Mouse (Mus musculus) stomach, embryonic 16.5 days (tissue): ENCODE measurements at regions not wholly inside any gene's neighbourhood (a gene's known extent, or its start where the extent isn't known, plus 50 kb on each side); places are given as distances from the start of the nearest gene placed in this dataset.
A peak's percentile ranks its signal among the peaks of the same experiment; 100 is the strongest.

Source experiments
- ATAC-seq: fragments of 200-750 bp; cut with Nextera tagmentation; 2 replicates; pipeline ENCODE4 v1.8.0; 2017; ENCODE audit warnings: moderate number of reproducible peaks, moderate TSS enrichment; ENCODE audit not compliant: insufficient read depth, low FRiP score
- H3K27ac ChIP-seq: fragments of 300-500 bp; sonication (generic); 2 replicates; pipeline ENCODE4 v1.5.1; 2014; ENCODE audit warnings: low read length
- H3K27me3 ChIP-seq: fragments of 300-500 bp; sonication (generic); 2 replicates; pipeline ENCODE4 v1.6.1; 2014; ENCODE audit warnings: low read length, control low read depth, mixed read lengths; ENCODE audit not compliant: control insufficient read depth, insufficient read depth
- H3K36me3 ChIP-seq: fragments of 300-500 bp; sonication (generic); 2 replicates; pipeline ENCODE4 v1.6.1; 2014; ENCODE audit warnings: low read length; ENCODE audit not compliant: control insufficient read depth, insufficient read depth
- H3K4me1 ChIP-seq: fragments of 300-500 bp; sonication (generic); 2 replicates; pipeline ENCODE4 v1.6.1; 2014; ENCODE audit warnings: low read length, control low read depth, mixed read lengths; ENCODE audit not compliant: control insufficient read depth, insufficient read depth
- H3K4me2 ChIP-seq: fragments of 300-500 bp; sonication (generic); 2 replicates; pipeline ENCODE4 v1.6.1; 2014; ENCODE audit warnings: low read depth, low read length, mixed read lengths
- H3K4me3 ChIP-seq: fragments of 300-500 bp; sonication (generic); replicated peaks from 2 replicates; pipeline ENCODE4 v1.5.1; 2014; ENCODE audit warnings: mild to moderate bottlenecking, low read length
- H3K9ac ChIP-seq: fragments of 300-500 bp; sonication (generic); 2 replicates; pipeline ENCODE4 v1.6.1; 2014; ENCODE audit warnings: low read length
- H3K9me3 ChIP-seq: fragments of 300-500 bp; sonication (generic); replicated peaks from 2 replicates; pipeline ENCODE4 v1.6.1; 2016; ENCODE audit warnings: low read length, control low read depth; ENCODE audit not compliant: control insufficient read depth
- WGBS: fragments of 180-500 bp; shearing (Covaris S2); extraction: QIAGEN DNeasy Blood & Tissue Kit; methylation state at CpG from one replicate; pipeline ENCODE4 v1.1.7; 2014; 5-methylcytosine and 5-hydroxymethylcytosine counted together

DNA sequence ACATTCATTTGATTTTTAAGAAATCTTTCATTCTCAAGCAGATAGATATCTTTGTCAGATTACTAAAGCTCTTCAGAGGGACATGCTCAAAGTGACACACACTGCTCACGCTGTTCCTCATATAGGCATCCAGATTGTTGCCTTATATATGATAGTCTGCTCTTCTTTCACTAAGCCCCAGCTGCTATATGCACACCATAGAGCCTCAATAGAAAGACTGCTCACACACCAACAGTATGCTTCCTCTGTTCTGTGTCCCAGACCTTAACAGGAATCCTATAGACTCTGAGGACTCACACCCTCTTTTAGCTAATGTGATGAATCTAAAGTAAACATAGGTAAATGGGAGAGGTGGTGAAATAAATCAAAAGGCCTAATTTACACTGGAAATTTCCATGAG, 561.8 kb downstream of the Smarca1 start:
- Histone ChIP-seq H3K4me2 (no peak overlapping the region), H3K4me1 (no peaks in the 10 kb centered on the region), H3K9ac (no peak overlapping the region), H3K27me3 (no peaks in the 10 kb centered on the region), H3K27ac (no peak overlapping the region), H3K36me3 (no peaks in the 10 kb centered on the region), H3K9me3 (no peaks in the 10 kb centered on the region), H3K4me3 (no peak overlapping the region)
- ATAC-seq, result no peak
- WGBS, result 70% methylated on average over 1 of the region's 1 CpGs

DNA sequence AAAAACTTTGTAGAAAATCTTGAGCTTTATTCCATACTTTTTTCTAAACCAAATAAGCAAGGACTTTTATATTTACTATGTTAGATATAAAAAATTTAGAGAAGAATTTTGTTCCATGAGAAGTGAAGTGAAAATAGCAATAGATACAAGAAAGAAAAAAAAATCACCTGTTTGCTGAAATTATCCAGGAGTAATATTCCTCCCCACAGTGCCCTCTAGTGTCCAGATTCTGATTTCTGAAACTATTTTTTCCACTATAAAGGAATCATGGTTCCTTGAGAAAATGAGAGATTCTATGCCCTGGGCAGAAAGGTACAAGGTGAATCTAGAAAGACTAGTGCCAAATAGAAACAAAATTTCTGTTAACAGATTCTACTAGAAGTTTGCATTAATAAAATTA, 564.0 kb downstream of the Smarca1 start:
- Histone ChIP-seq H3K27me3 (no peaks in the 10 kb centered on the region), H3K9me3 (no peaks in the 10 kb centered on the region), H3K4me1 (no peaks in the 10 kb centered on the region), H3K4me3 (no peak overlapping the region), H3K9ac (no peak overlapping the region), H3K36me3 (no peaks in the 10 kb centered on the region), H3K4me2 (no peak overlapping the region), H3K27ac (no peak overlapping the region)
- no peak for ATAC-seq

DNA sequence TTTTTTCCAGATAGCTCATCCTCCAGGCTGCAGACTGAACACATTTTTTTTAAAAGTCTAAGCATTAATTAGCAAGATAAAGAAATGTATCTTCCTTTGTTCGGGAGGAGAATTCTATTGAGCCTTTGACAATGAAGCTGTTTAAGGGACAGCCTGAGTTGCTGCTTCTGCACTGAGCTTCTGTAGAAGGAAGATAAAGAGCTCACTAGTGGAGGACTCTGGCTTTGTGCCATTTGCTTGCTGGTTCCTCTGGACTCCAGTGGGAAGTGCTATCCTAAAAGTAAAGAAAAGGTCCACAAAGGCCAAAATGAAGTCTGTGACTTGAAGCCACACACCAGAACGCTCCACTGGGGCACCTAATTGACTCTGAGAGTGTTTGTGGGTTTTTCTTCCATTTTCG, 577.0 kb downstream of the Smarca1 start:
- Histone ChIP-seq H3K27ac (no peak overlapping the region; the same call in 1 of the 2 replicates), H3K4me2 (no peak overlapping the region), H3K9me3 (no peaks in the 10 kb centered on the region), H3K9ac (no peak overlapping the region), H3K36me3 (no peaks in the 10 kb centered on the region), H3K4me1 (no peaks in the 10 kb centered on the region), H3K27me3 (no peaks in the 10 kb centered on the region), H3K4me3 (no peak overlapping the region)
- ATAC-seq, result no peak
- WGBS, result 56% methylated on average over 3 of the region's 3 CpGs

DNA sequence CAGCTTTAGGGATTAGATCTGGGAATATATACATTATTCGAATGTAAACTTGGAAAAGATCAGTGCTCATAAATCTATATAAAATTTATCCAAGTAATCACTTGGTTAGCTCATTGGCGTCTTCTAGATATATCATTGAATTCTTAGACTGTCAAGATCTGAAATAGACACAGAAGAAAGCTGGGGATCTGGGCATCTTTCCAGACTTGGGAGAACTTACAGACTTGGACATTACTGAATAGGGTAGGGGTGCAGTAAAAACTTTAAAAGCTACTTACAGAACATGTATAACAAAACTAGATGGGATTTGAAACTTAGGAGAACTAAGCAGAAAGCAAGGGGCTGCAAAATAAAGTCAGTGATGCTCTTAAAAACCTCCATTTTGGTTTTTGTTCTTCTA, 585.6 kb downstream of the Smarca1 start:
- Histone ChIP-seq H3K27me3 (no peaks in the 10 kb centered on the region), H3K4me3 (no peak overlapping the region), H3K4me1 (no peaks in the 10 kb centered on the region), H3K27ac (no peak overlapping the region), H3K36me3 (no peaks in the 10 kb centered on the region), H3K9ac (no peak overlapping the region), H3K4me2 (no peak overlapping the region), H3K9me3 (no peaks in the 10 kb centered on the region)
- 43% methylated on average over 2 of the region's 2 CpGs for WGBS
- peak; percentile 74; the same call in 1 of the 2 replicates for ATAC-seq

DNA sequence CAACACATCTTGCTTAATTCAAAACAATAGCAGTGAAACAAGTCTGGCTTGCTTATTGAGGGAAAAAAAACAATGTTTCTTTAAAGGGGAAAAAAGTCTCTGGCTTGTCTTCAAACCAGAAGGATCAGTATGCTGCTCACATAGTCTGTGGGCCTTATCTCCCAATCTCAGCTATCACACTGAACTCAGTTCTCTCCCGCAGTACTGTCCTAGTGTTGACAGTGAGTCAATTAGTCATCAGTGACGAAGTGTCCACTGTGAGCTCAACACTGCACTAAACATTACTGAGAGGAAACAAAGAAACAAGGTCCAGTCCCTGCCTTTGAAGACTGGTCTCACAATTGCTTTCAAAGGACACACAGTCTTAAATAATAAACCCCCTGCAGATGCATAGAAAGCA, 589.2 kb downstream of the Smarca1 start:
- ATAC-seq, result no peak
- Histone ChIP-seq H3K4me1 (no peaks in the 10 kb centered on the region), H3K4me3 (no peak overlapping the region), H3K27ac (no peak overlapping the region), H3K9me3 (no peaks in the 10 kb centered on the region), H3K36me3 (no peaks in the 10 kb centered on the region), H3K27me3 (no peaks in the 10 kb centered on the region; the same call in 1 of the 2 replicates), H3K4me2 (no peak overlapping the region), H3K9ac (no peak overlapping the region)
- 21% methylated on average over 2 of the region's 2 CpGs for WGBS

DNA sequence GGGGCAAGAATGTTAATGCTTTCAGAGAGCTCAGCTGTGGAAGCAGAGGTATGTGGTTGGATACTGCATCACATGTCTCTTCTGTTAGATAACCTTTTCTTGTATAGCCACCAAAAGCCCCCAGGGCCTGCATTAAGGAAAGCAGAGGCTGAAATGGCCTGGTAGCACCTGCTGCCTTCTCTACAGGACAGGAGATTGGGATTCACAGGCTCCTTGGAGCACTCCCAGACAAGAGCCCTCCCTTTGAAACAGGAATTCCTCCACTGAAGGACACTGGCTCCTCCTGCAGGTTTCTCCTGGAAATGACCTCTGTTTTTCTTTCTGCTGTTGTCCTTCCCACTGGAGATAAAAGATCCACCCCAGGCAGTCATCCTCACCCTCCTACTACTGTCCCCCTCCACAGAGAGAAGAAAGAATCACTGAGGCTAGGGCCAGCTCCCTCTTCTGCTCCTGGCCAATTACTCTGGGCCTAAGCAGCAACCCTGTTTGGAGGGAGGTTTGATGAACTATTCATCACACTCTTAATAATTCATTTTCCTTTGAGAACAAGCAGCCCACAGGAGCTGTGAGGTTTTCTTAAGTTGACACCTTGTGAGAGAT, 600.1 kb downstream of the Smarca1 start:
- Histone ChIP-seq H3K4me1 (no peaks in the 10 kb centered on the region), H3K36me3 (no peaks in the 10 kb centered on the region), H3K27ac (no peak overlapping the region), H3K9ac (no peak overlapping the region), H3K27me3 (no peaks in the 10 kb centered on the region), H3K4me2 (no peak overlapping the region), H3K4me3 (no peak overlapping the region), H3K9me3 (no peaks in the 10 kb centered on the region)
- no peak for ATAC-seq
